Mouse (Mus musculus) midbrain, embryonic 14.5 days (tissue): ENCODE results near the gene Plpp1. TPM values are rescaled to one million over a fixed set of nuclear protein-coding genes. Genes with fewer than 3 reads are reported as not detected.

Experiments
- ATAC-seq: fragments of 200-750 bp; cut with Nextera tagmentation; 2 replicates; pipeline ENCODE4 v1.8.0; 2017; ENCODE audit warnings: moderate number of reproducible peaks, moderate library complexity; ENCODE audit not compliant: low FRiP score, low TSS enrichment
- DNase-seq: peaks from one replicate; pipeline ENCODE4 v3.0.0-alpha.2; 2015
- H3K27ac ChIP-seq: fragments of 300-500 bp; sonication (generic); replicated peaks from 2 replicates; pipeline ENCODE4 v1.5.1; 2014; ENCODE audit warnings: mild to moderate bottlenecking, low read depth, low read length, moderate library complexity
- H3K27me3 ChIP-seq: fragments of 300-500 bp; sonication (generic); 2 replicates; pipeline ENCODE4 v1.6.1; 2014; ENCODE audit warnings: low read length, control low read depth, mixed read lengths; ENCODE audit not compliant: control insufficient read depth, insufficient read depth
- H3K36me3 ChIP-seq: fragments of 300-500 bp; sonication (generic); 2 replicates; pipeline ENCODE4 v1.6.1; 2014; ENCODE audit warnings: low read length, control low read depth; ENCODE audit not compliant: control insufficient read depth, insufficient read depth
- H3K4me1 ChIP-seq: fragments of 300-500 bp; sonication (generic); 2 replicates; pipeline ENCODE4 v1.6.1; 2014; ENCODE audit warnings: mild to moderate bottlenecking, antibody characterized with exemption, low read length, control low read depth; ENCODE audit not compliant: control insufficient read depth, insufficient read depth
- H3K4me2 ChIP-seq: fragments of 300-500 bp; sonication (generic); 2 replicates; pipeline ENCODE4 v1.6.1; 2014; ENCODE audit warnings: mild to moderate bottlenecking, low read length, moderate library complexity
- H3K4me3 ChIP-seq: fragments of 300-500 bp; sonication (generic); replicated peaks from 2 replicates; pipeline ENCODE4 v1.5.1; 2014; ENCODE audit warnings: low read depth, low read length
- H3K9ac ChIP-seq: fragments of 300-500 bp; sonication (generic); replicated peaks from 2 replicates; pipeline ENCODE4 v1.6.1; 2014; ENCODE audit warnings: mild to moderate bottlenecking, low read length, moderate library complexity
- H3K9me3 ChIP-seq: fragments of 300-500 bp; sonication (generic); 2 replicates; pipeline ENCODE4 v1.6.1; 2016; ENCODE audit warnings: low read length, control low read depth, mixed read lengths; ENCODE audit not compliant: control insufficient read depth
- whole genome bisulfite sequencing: fragments of 180-500 bp; shearing (Covaris S2); extraction: QIAGEN DNeasy Blood & Tissue Kit; methylation state at CpG from one replicate; pipeline ENCODE4 v1.1.7; 2014; 5-methylcytosine and 5-hydroxymethylcytosine counted together
- polyA plus RNA-seq: library from polyadenylated mRNA; unstranded; fragments of >200 nt; fragmentation: Nextera tagmentation; extraction: Ambion mirVana; gene quantifications from 2 replicates; pipeline ENCODE4 v1.2.1, GENCODE M21; 2014

The Plpp1 gene
- polyA plus RNA-seq, 1 experiment from 2014 or later: 48.3 TPM

- Histone ChIP-seq H3K4me3 (no peak overlapping the region), H3K9ac (no peak overlapping the region), H3K4me1 (no peaks in the 10 kb centered on the region), H3K9me3 (no peaks in the 10 kb centered on the region), H3K4me2 (no peak overlapping the region), H3K27me3 (no peaks in the 10 kb centered on the region), H3K36me3 (peaks cover 87% of the 10 kb centered on the region), H3K27ac (no peak overlapping the region)
- WGBS: 92% methylated on average over 8 of the region's 8 CpGs
- ATAC-seq (no peak), DNase-seq (no peak)
These were observed 66.8 kb downstream of the Plpp1 start for GRCm38 (mm10) chr13:112867381-112867780.

- H3K9ac ChIP-seq: no peak overlapping the region
- H3K4me2 ChIP-seq: no peak overlapping the region
- H3K4me3 ChIP-seq: no peak overlapping the region
- no peaks in the 10 kb centered on the region for H3K27me3 ChIP-seq
- DNase-seq (no peak), ATAC-seq (no peak)
- H3K4me1 ChIP-seq: no peaks in the 10 kb centered on the region
- H3K36me3 ChIP-seq: peaks cover 89% of the 10 kb centered on the region
- WGBS: 89% methylated on average over 11 of the region's 11 CpGs
- no peaks in the 10 kb centered on the region for H3K9me3 ChIP-seq
- H3K27ac ChIP-seq: no peak overlapping the region
These were observed 69.6 kb downstream of the Plpp1 start for GRCm38 (mm10) chr13:112870039-112870690.

- no peak overlapping the region for H3K9ac ChIP-seq
- H3K27ac ChIP-seq: no peak overlapping the region
- H3K4me2 ChIP-seq: no peak overlapping the region
- H3K4me3 ChIP-seq: no peak overlapping the region
- no peaks in the 10 kb centered on the region for H3K4me1 ChIP-seq
- H3K36me3 ChIP-seq: peaks cover 82% of the 10 kb centered on the region
- no peaks in the 10 kb centered on the region for H3K9me3 ChIP-seq
- no peak for DNase-seq
- WGBS: 85% methylated on average over 17 of the region's 17 CpGs
- no peak for ATAC-seq
- no peaks in the 10 kb centered on the region for H3K27me3 ChIP-seq
These were observed 71.1 kb downstream of the Plpp1 start for GRCm38 (mm10) chr13:112871500-112872266.

GRCm38 (mm10) chr13:112887234-112887633 lies 86.6 kb downstream of the Plpp1 start:
- ATAC-seq: no peak
- Histone ChIP-seq H3K27ac (no peak overlapping the region), H3K9ac (no peak overlapping the region)

GRCm38 (mm10) chr13:112902176-112902575 lies 101.6 kb downstream of the Plpp1 start:
- ATAC-seq (no peak), DNase-seq (no peak)
- no peak overlapping the region for H3K4me3 ChIP-seq
- no peaks in the 10 kb centered on the region for H3K9me3 ChIP-seq
- H3K4me1 ChIP-seq: no peaks in the 10 kb centered on the region
- H3K27me3 ChIP-seq: no peaks in the 10 kb centered on the region
- 94% methylated on average over 3 of the region's 3 CpGs for WGBS
- peaks cover 76% of the 10 kb centered on the region for H3K36me3 ChIP-seq
- no peak overlapping the region for H3K9ac ChIP-seq
- no peak overlapping the region for H3K27ac ChIP-seq
- H3K4me2 ChIP-seq: no peak overlapping the region

More at GRCm38 (mm10) chr13:112887234-112887633, 86.6 kb downstream of the Plpp1 start:
- 93% methylated on average over 12 of the region's 12 CpGs for WGBS
- no peaks in the 10 kb centered on the region for H3K9me3 ChIP-seq
- no peaks in the 10 kb centered on the region for H3K4me1 ChIP-seq
- peaks cover 78% of the 10 kb centered on the region for H3K36me3 ChIP-seq
- no peak overlapping the region for H3K4me2 ChIP-seq
- DNase-seq: no peak
- no peak overlapping the region for H3K4me3 ChIP-seq
- no peaks in the 10 kb centered on the region for H3K27me3 ChIP-seq

GRCm38 (mm10) chr13:112909663-112910062 lies 109.1 kb downstream of the Plpp1 start:
- Histone ChIP-seq H3K27ac (no peak overlapping the region), H3K36me3 (peaks cover 65% of the 10 kb centered on the region), H3K4me1 (no peaks in the 10 kb centered on the region), H3K9me3 (no peaks in the 10 kb centered on the region), H3K4me2 (no peak overlapping the region), H3K9ac (no peak overlapping the region), H3K27me3 (no peaks in the 10 kb centered on the region), H3K4me3 (no peak overlapping the region)
- WGBS: 83% methylated on average over 4 of the region's 4 CpGs
- ATAC-seq: no peak
- DNase-seq: peak; percentile 83

GRCm38 (mm10) chr13:112910434-112910833 lies 109.8 kb downstream of the Plpp1 start:
- no peak for ATAC-seq
- 94% methylated on average over 4 of the region's 4 CpGs for WGBS
- Histone ChIP-seq H3K4me1 (no peaks in the 10 kb centered on the region), H3K4me2 (no peak overlapping the region), H3K9ac (no peak overlapping the region), H3K36me3 (peaks cover 58% of the 10 kb centered on the region), H3K27ac (no peak overlapping the region), H3K4me3 (no peak overlapping the region), H3K9me3 (no peaks in the 10 kb centered on the region), H3K27me3 (no peaks in the 10 kb centered on the region)
- no peak for DNase-seq
